Mouse (Mus musculus) small intestine, adult 2 months (tissue): ENCODE data around the gene Zfp629.

Experiments
- CTCF ChIP-seq: fragments of 200-500 bp; IDR thresholded peaks from 2 replicates; pipeline ENCODE4 v1.5.1; 2012; ENCODE audit warnings: low read depth, mild to moderate bottlenecking, control low read depth, inconsistent platforms, low read length, moderate library complexity, mixed read lengths; ENCODE audit not compliant: insufficient replicate concordance, insufficient read length; ENCODE audit errors: extremely low read depth
- POLR2A ChIP-seq: fragments of 200-500 bp; IDR thresholded peaks from 2 replicates; pipeline ENCODE4 v1.6.1; 2012; ENCODE audit warnings: low read depth, mild to moderate bottlenecking, control low read depth, inconsistent platforms, low read length, moderate library complexity

- TF ChIP-seq POLR2A: no peak
- no peak for TF ChIP-seq CTCF
These were observed 8.4 kb downstream of the Zfp629 start for GRCm38 (mm10) chr7:127607150-127607549.
